Mouse (Mus musculus): ENCODE results near the gene Ceacam15. TPM values are rescaled to one million over a fixed set of nuclear protein-coding genes. Genes with fewer than 3 reads are reported as not detected.

Ceacam15 gene
- polyA plus RNA-seq, 1 experiment, result not detected

- Histone ChIP-seq H3K4me1 (ENCODE audit: control insufficient read depth, insufficient read depth, low read length) (no peaks in the 10 kb centered on the region), H3K27ac (ENCODE audit: insufficient read depth, low read length) (no peak overlapping the region), H3K4me3 (replicated peaks; ENCODE audit: insufficient read depth, low read depth, low read length) (no peak overlapping the region), H3K27me3 (ENCODE audit: control insufficient read depth, insufficient read depth, low read length) (no peaks in the 10 kb centered on the region)
- TF ChIP-seq CTCF (IDR thresholded peaks at IDR 0.05; ENCODE audit: borderline replicate concordance, insufficient read depth, low read depth, low read length), result no peak
- TF ChIP-seq POLR2A (IDR thresholded peaks at IDR 0.05; ENCODE audit: borderline replicate concordance, insufficient read depth, low read length), result no peak
- 71% methylated on average over 4 of the region's 4 CpGs for WGBS
- DNase-seq, result no peak
Measured at GRCm38 (mm10) chr7:16623131-16623530, 52.4 kb downstream of the Ceacam15 start.

Other genes starting within 250 kb of the Ceacam15 start
- 89.6 and 98.6 TPM in 2 replicates for gene Tmem160, start 222.9 kb downstream of the Ceacam15 start, polyA plus RNA-seq (2012; rRNA removed)
- 3.7 and 6.0 TPM in 2 replicates for gene Npas1, start 198.0 kb downstream of the Ceacam15 start, polyA plus RNA-seq (2012; rRNA removed)
- gene Arhgap35, start 60.7 kb downstream of the Ceacam15 start, polyA plus RNA-seq (2012; rRNA removed), result 52.0 and 55.3 TPM in 2 replicates
- not detected in 2 replicates for gene Ceacam9, start 46.2 kb upstream of the Ceacam15 start, polyA plus RNA-seq (2012; rRNA removed)
- 424 and 454 TPM in 2 replicates for gene Ap2s1, start 62.7 kb upstream of the Ceacam15 start, polyA plus RNA-seq (2012; rRNA removed)
- gene Slc1a5, start 105.6 kb upstream of the Ceacam15 start, polyA plus RNA-seq (2012; rRNA removed), result 3.5 and 4.0 TPM in 2 replicates
- gene Strn4, start 140.2 kb upstream of the Ceacam15 start, polyA plus RNA-seq (2012; rRNA removed), result 158 and 160 TPM in 2 replicates
- 38.6 and 38.9 TPM in 2 replicates for gene Fkrp, start 141.0 kb upstream of the Ceacam15 start, polyA plus RNA-seq (2012; rRNA removed)
- 6.5 and 7.5 TPM in 2 replicates for gene Prkd2, start 167.2 kb upstream of the Ceacam15 start, polyA plus RNA-seq (2012; rRNA removed)
- gene Dact3, start 199.6 kb upstream of the Ceacam15 start, polyA plus RNA-seq (2012; rRNA removed), result 60.8 and 68.2 TPM in 2 replicates
- 10.0 and 14.0 TPM in 2 replicates for gene Gng8, start 216.1 kb upstream of the Ceacam15 start, polyA plus RNA-seq (2012; rRNA removed)
- gene Ptgir, start 230.8 kb upstream of the Ceacam15 start, polyA plus RNA-seq (2012; rRNA removed), result 0.11 TPM in 2 replicates
- 1,355 and 1,504 TPM in 2 replicates for gene Calm3, start 248.4 kb upstream of the Ceacam15 start, polyA plus RNA-seq (2012; rRNA removed)

Measured in cerebellum, adult 2 months (tissue).